Mouse (Mus musculus): ENCODE data around the gene Rapgef2. TPM values are rescaled to one million over a fixed set of nuclear protein-coding genes. Genes with fewer than 3 reads are reported as not detected.
A peak's percentile ranks its signal among the peaks of the same experiment; 100 is the strongest.

Gene Rapgef2
- 2.7 and 3.1 TPM in 2 replicates for polyA plus RNA-seq (2014; fragmentation: Nextera tagmentation; extraction: Ambion mirVana)

GRCm38 (mm10) chr3:79286376-79287107 is at the start of gene Rapgef2:
Gene Rapgef2, minus strand, starts transcription at chr3:79286517.
- Histone ChIP-seq H3K4me1 (replicated peaks; ENCODE audit: control insufficient read depth, insufficient read depth, low read length) (peaks cover 8% of the 10 kb centered on the region), H3K4me3 (ENCODE audit: low read depth, low read length) (peak within 1 kb of the TSS; percentile 87), H3K4me2 (peak within 1 kb of the TSS; percentile 90), H3K36me3 (ENCODE audit: control insufficient read depth, insufficient read depth, low read length) (no peaks in the 10 kb centered on the region), H3K27me3 (replicated peaks; ENCODE audit: control insufficient read depth, insufficient read depth, low read length) (peaks cover 2% of the 10 kb centered on the region; the same call in 1 of the 2 replicates), H3K9me3 (ENCODE audit: control insufficient read depth, low read length) (no peaks in the 10 kb centered on the region), H3K27ac (ENCODE audit: low read depth, low read length) (peak within 1 kb of the TSS; percentile 80), H3K9ac (ENCODE audit: low read depth, low read length) (peak within 1 kb of the TSS; percentile 84)
- ATAC-seq (replicated peaks; ENCODE audit: low FRiP score): peak; percentile 76
- DNase-seq (ENCODE audit: low spot score): peak; percentile 78
- WGBS: under 1% methylated on average over 97 of the region's 97 CpGs

- no peak for DNase-seq (ENCODE audit: low spot score)
- no peaks in the 10 kb centered on the region for H3K36me3 ChIP-seq (ENCODE audit: control insufficient read depth, insufficient read depth, low read length)
- no peak overlapping the region for H3K27ac ChIP-seq (ENCODE audit: low read depth, low read length)
- H3K9me3 ChIP-seq (ENCODE audit: control insufficient read depth, low read length): no peaks in the 10 kb centered on the region
- H3K9ac ChIP-seq (ENCODE audit: low read depth, low read length): no peak overlapping the region
- H3K27me3 ChIP-seq (replicated peaks; ENCODE audit: control insufficient read depth, insufficient read depth, low read length): no peaks in the 10 kb centered on the region
- peak; percentile 34; the same call in 1 of the 2 replicates for ATAC-seq (replicated peaks; ENCODE audit: low FRiP score)
- 64% methylated on average over 8 of the region's 8 CpGs for WGBS
- no peak overlapping the region for H3K4me2 ChIP-seq
- H3K4me1 ChIP-seq (replicated peaks; ENCODE audit: control insufficient read depth, insufficient read depth, low read length): no peaks in the 10 kb centered on the region; the same call in 1 of the 2 replicates
- H3K4me3 ChIP-seq (ENCODE audit: low read depth, low read length): no peak overlapping the region
Measured at GRCm38 (mm10) chr3:79333643-79334200, 47.4 kb upstream of the Rapgef2 start.

GRCm38 (mm10) chr3:79333051-79333450 is 46.7 kb upstream of the Rapgef2 start:
- DNase-seq (ENCODE audit: low spot score): no peak
- H3K4me2 ChIP-seq: no peak overlapping the region
- WGBS: 90% methylated on average over 7 of the region's 7 CpGs

GRCm38 (mm10) chr3:79329691-79330315 is 43.5 kb upstream of the Rapgef2 start:
- 48% methylated on average over 8 of the region's 8 CpGs for WGBS
- Histone ChIP-seq H3K9ac (ENCODE audit: low read depth, low read length) (no peak overlapping the region), H3K27ac (ENCODE audit: low read depth, low read length) (no peak overlapping the region), H3K4me3 (ENCODE audit: low read depth, low read length) (no peak overlapping the region), H3K9me3 (ENCODE audit: control insufficient read depth, low read length) (no peaks in the 10 kb centered on the region), H3K36me3 (ENCODE audit: control insufficient read depth, insufficient read depth, low read length) (no peaks in the 10 kb centered on the region), H3K27me3 (replicated peaks; ENCODE audit: control insufficient read depth, insufficient read depth, low read length) (no peaks in the 10 kb centered on the region), H3K4me2 (no peak overlapping the region), H3K4me1 (replicated peaks; ENCODE audit: control insufficient read depth, insufficient read depth, low read length) (no peaks in the 10 kb centered on the region)
- no peak for ATAC-seq (replicated peaks; ENCODE audit: low FRiP score)
- DNase-seq (ENCODE audit: low spot score): no peak

More at GRCm38 (mm10) chr3:79333051-79333450, 46.7 kb upstream of the Rapgef2 start:
- no peaks in the 10 kb centered on the region for H3K27me3 ChIP-seq (replicated peaks; ENCODE audit: control insufficient read depth, insufficient read depth, low read length)
- H3K36me3 ChIP-seq (ENCODE audit: control insufficient read depth, insufficient read depth, low read length): no peaks in the 10 kb centered on the region
- ATAC-seq (replicated peaks; ENCODE audit: low FRiP score): no peak
- H3K27ac ChIP-seq (ENCODE audit: low read depth, low read length): no peak overlapping the region
- H3K9ac ChIP-seq (ENCODE audit: low read depth, low read length): no peak overlapping the region
- H3K4me3 ChIP-seq (ENCODE audit: low read depth, low read length): no peak overlapping the region
- no peaks in the 10 kb centered on the region; the same call in 1 of the 2 replicates for H3K4me1 ChIP-seq (replicated peaks; ENCODE audit: control insufficient read depth, insufficient read depth, low read length)
- no peaks in the 10 kb centered on the region for H3K9me3 ChIP-seq (ENCODE audit: control insufficient read depth, low read length)

- Histone ChIP-seq H3K4me3 (ENCODE audit: low read depth, low read length) (no peak overlapping the region), H3K4me2 (no peak overlapping the region), H3K9ac (ENCODE audit: low read depth, low read length) (no peak overlapping the region), H3K9me3 (ENCODE audit: control insufficient read depth, low read length) (no peaks in the 10 kb centered on the region), H3K27me3 (replicated peaks; ENCODE audit: control insufficient read depth, insufficient read depth, low read length) (no peaks in the 10 kb centered on the region), H3K27ac (ENCODE audit: low read depth, low read length) (no peak overlapping the region), H3K36me3 (ENCODE audit: control insufficient read depth, insufficient read depth, low read length) (no peaks in the 10 kb centered on the region), H3K4me1 (replicated peaks; ENCODE audit: control insufficient read depth, insufficient read depth, low read length) (no peaks in the 10 kb centered on the region)
- ATAC-seq (replicated peaks; ENCODE audit: low FRiP score) (no peak), DNase-seq (ENCODE audit: low spot score) (no peak)
- WGBS: 48% methylated on average over 10 of the region's 10 CpGs
Measured at GRCm38 (mm10) chr3:79324697-79325526, 38.6 kb upstream of the Rapgef2 start.

GRCm38 (mm10) chr3:79314006-79314698 is 27.8 kb upstream of the Rapgef2 start:
- Histone ChIP-seq H3K27me3 (replicated peaks; ENCODE audit: control insufficient read depth, insufficient read depth, low read length) (no peaks in the 10 kb centered on the region), H3K4me3 (ENCODE audit: low read depth, low read length) (no peak overlapping the region), H3K27ac (ENCODE audit: low read depth, low read length) (no peak overlapping the region), H3K9ac (ENCODE audit: low read depth, low read length) (no peak overlapping the region), H3K4me2 (no peak overlapping the region), H3K4me1 (replicated peaks; ENCODE audit: control insufficient read depth, insufficient read depth, low read length) (no peaks in the 10 kb centered on the region), H3K36me3 (ENCODE audit: control insufficient read depth, insufficient read depth, low read length) (no peaks in the 10 kb centered on the region), H3K9me3 (ENCODE audit: control insufficient read depth, low read length) (no peaks in the 10 kb centered on the region)
- WGBS: 72% methylated on average over 10 of the region's 10 CpGs
- no peak for DNase-seq (ENCODE audit: low spot score)
- no peak for ATAC-seq (replicated peaks; ENCODE audit: low FRiP score)

GRCm38 (mm10) chr3:79311895-79312294 is 25.6 kb upstream of the Rapgef2 start:
- DNase-seq (ENCODE audit: low spot score) (no peak), ATAC-seq (replicated peaks; ENCODE audit: low FRiP score) (no peak)
- H3K36me3 ChIP-seq (ENCODE audit: control insufficient read depth, insufficient read depth, low read length): no peaks in the 10 kb centered on the region
- no peaks in the 10 kb centered on the region for H3K9me3 ChIP-seq (ENCODE audit: control insufficient read depth, low read length)
- H3K4me3 ChIP-seq (ENCODE audit: low read depth, low read length): no peak overlapping the region
- H3K4me2 ChIP-seq: no peak overlapping the region
- H3K4me1 ChIP-seq (replicated peaks; ENCODE audit: control insufficient read depth, insufficient read depth, low read length): no peaks in the 10 kb centered on the region
- no peak overlapping the region for H3K27ac ChIP-seq (ENCODE audit: low read depth, low read length)
- no peak overlapping the region for H3K9ac ChIP-seq (ENCODE audit: low read depth, low read length)
- H3K27me3 ChIP-seq (replicated peaks; ENCODE audit: control insufficient read depth, insufficient read depth, low read length): no peaks in the 10 kb centered on the region

- 73% methylated on average over 7 of the region's 7 CpGs for WGBS
- no peak overlapping the region for H3K4me3 ChIP-seq (ENCODE audit: low read depth, low read length)
- ATAC-seq (replicated peaks; ENCODE audit: low FRiP score) (no peak), DNase-seq (ENCODE audit: low spot score) (no peak)
- H3K36me3 ChIP-seq (ENCODE audit: control insufficient read depth, insufficient read depth, low read length): no peaks in the 10 kb centered on the region
- H3K27ac ChIP-seq (ENCODE audit: low read depth, low read length): no peak overlapping the region
- no peaks in the 10 kb centered on the region for H3K27me3 ChIP-seq (replicated peaks; ENCODE audit: control insufficient read depth, insufficient read depth, low read length)
- no peak overlapping the region for H3K9ac ChIP-seq (ENCODE audit: low read depth, low read length)
- H3K4me2 ChIP-seq: no peak overlapping the region
- no peaks in the 10 kb centered on the region for H3K4me1 ChIP-seq (replicated peaks; ENCODE audit: control insufficient read depth, insufficient read depth, low read length)
- no peaks in the 10 kb centered on the region for H3K9me3 ChIP-seq (ENCODE audit: control insufficient read depth, low read length)
Measured at GRCm38 (mm10) chr3:79310184-79310583, 23.9 kb upstream of the Rapgef2 start.
